Mouse (Mus musculus) liver, embryonic 12.5 days (tissue): ENCODE data around the gene Larp4. TPM values are rescaled to one million over a fixed set of nuclear protein-coding genes. Genes with fewer than 3 reads are reported as not detected.

Experiments
- ATAC-seq: fragments of 200-750 bp; cut with Nextera tagmentation; 2 replicates; pipeline ENCODE4 v1.8.0; 2017; ENCODE audit warnings: moderate number of reproducible peaks, mild to moderate bottlenecking, moderate library complexity
- H3K27ac ChIP-seq: fragments of 300-500 bp; sonication (generic); 2 replicates; pipeline ENCODE4 v1.5.1; 2016; ENCODE audit warnings: mild to moderate bottlenecking
- H3K27me3 ChIP-seq: fragments of 300-500 bp; sonication (generic); replicated peaks from 2 replicates; pipeline ENCODE4 v1.6.1; 2016; ENCODE audit warnings: mild to moderate bottlenecking, moderate library complexity
- H3K36me3 ChIP-seq: fragments of 300-500 bp; sonication (generic); 2 replicates; pipeline ENCODE4 v1.6.1; 2016; ENCODE audit warnings: mild to moderate bottlenecking, moderate library complexity
- H3K4me1 ChIP-seq: fragments of 300-500 bp; sonication (generic); 2 replicates; pipeline ENCODE4 v1.6.1; 2016
- H3K4me2 ChIP-seq: fragments of 300-500 bp; sonication (generic); 2 replicates; pipeline ENCODE4 v1.6.1; 2016; ENCODE audit warnings: mild to moderate bottlenecking, moderate library complexity
- H3K4me3 ChIP-seq: fragments of 300-500 bp; sonication (generic); 2 replicates; pipeline ENCODE4 v1.5.1; 2016; ENCODE audit warnings: mild to moderate bottlenecking, moderate library complexity
- H3K9ac ChIP-seq: fragments of 300-500 bp; sonication (generic); 2 replicates; pipeline ENCODE4 v1.6.1; 2016; ENCODE audit warnings: mild to moderate bottlenecking, moderate library complexity
- H3K9me3 ChIP-seq: fragments of 300-500 bp; sonication (generic); replicated peaks from 2 replicates; pipeline ENCODE4 v1.6.1; 2016; ENCODE audit warnings: mild to moderate bottlenecking, moderate library complexity
- WGBS: fragments of 180-500 bp; shearing (Covaris S2); methylation state at CpG from one replicate; pipeline ENCODE4 v1.1.7; 2016; ENCODE audit not compliant: insufficient replicate concordance; 5-methylcytosine and 5-hydroxymethylcytosine counted together
- polyA plus RNA-seq: library from polyadenylated mRNA; unstranded; fragments of >200 nt; fragmentation: Nextera tagmentation; extraction: Ambion mirVana; gene quantifications from 2 replicates; pipeline ENCODE4 v1.2.1, GENCODE M21; 2016

Larp4 gene
- polyA plus RNA-seq, 1 experiment from 2014 or later, result 33.1 TPM

DNA sequence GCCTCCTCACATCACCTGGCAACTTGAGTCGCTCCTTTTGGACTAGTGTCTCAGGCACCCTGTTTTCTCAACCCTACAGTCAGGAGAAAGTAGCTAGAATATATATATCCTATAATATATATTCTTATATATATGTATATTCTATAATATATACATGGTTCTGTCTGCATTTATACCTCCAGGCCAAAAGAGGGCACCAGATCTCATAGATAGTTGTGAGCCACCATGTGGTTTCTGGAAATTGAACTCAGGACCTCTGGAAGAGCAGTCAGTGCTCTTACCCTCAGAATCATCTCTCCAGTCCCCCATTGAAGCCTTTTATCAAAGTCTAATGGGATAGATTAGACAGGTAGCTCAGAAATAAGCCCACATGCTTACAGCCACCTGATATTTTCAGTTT lies 51.3 kb downstream of the Larp4 start:
- Histone ChIP-seq H3K36me3 (peaks cover 6% of the 10 kb centered on the region), H3K9ac (no peak overlapping the region), H3K27ac (no peak overlapping the region), H3K4me1 (peaks cover 7% of the 10 kb centered on the region; the same call in 1 of the 2 replicates), H3K27me3 (no peaks in the 10 kb centered on the region), H3K4me2 (no peak overlapping the region), H3K4me3 (no peak overlapping the region), H3K9me3 (no peaks in the 10 kb centered on the region)
- ATAC-seq, result no peak
- 64% methylated on average over 1 of the region's 1 CpGs for WGBS

DNA sequence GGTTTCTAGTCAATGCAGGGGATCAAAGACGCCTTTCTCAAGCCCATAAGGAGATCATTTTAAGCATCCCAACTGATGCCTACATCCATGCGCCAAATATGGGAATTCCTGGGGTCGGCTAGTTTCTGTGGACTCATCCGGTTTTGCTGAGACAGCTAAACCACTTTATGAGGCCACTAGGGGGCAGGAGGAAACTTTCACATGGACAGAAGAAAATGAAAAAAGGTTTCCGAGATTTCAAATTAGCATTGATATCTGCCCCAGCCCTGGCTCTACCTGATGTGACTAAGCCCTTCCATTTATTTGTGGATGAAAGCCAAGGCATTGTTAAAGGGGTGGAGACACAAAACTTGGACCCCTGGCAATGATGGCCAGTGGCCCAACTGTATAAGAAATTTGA lies 53.1 kb downstream of the Larp4 start:
- no peak overlapping the region for H3K4me3 ChIP-seq
- H3K27me3 ChIP-seq, result no peaks in the 10 kb centered on the region
- no peak overlapping the region for H3K27ac ChIP-seq
- 16% methylated on average over 5 of the region's 5 CpGs for WGBS
- H3K9me3 ChIP-seq, result no peaks in the 10 kb centered on the region
- no peak overlapping the region for H3K9ac ChIP-seq
- no peak for ATAC-seq
- H3K36me3 ChIP-seq, result no peaks in the 10 kb centered on the region
- H3K4me1 ChIP-seq, result peaks cover 7% of the 10 kb centered on the region; the same call in 1 of the 2 replicates
- no peak overlapping the region for H3K4me2 ChIP-seq

- Histone ChIP-seq H3K9me3 (no peaks in the 10 kb centered on the region), H3K36me3 (no peaks in the 10 kb centered on the region), H3K9ac (no peak overlapping the region), H3K4me1 (peaks cover 7% of the 10 kb centered on the region; the same call in 1 of the 2 replicates), H3K4me2 (no peak overlapping the region), H3K27ac (no peak overlapping the region), H3K27me3 (no peaks in the 10 kb centered on the region), H3K4me3 (no peak overlapping the region)
- no peak for ATAC-seq
- WGBS, result 58% methylated on average over 11 of the region's 11 CpGs
Measured at GRCm38 (mm10) chr15:100025076-100025834, 55.4 kb downstream of the Larp4 start.

DNA sequence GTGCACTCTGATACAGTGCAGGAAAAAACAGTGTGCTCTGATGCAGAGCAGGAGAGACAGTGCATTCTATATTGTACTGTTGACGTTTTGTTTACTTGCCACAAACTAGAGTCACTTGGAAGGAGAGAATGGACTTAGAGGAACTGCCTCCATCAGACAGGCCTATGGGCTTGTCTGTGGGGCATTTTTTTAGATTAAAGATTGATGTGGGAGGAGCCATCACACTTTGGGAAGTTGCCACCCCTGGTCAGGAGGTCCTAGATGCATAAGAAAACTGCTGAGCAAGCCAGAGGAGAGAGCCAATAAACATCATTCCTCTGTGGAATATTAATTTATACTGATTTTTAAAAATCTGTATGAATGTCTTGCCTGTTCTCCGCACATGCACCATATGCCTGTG lies 58.3 kb downstream of the Larp4 start:
- H3K9me3 ChIP-seq, result no peaks in the 10 kb centered on the region
- H3K4me2 ChIP-seq, result no peak overlapping the region
- no peaks in the 10 kb centered on the region for H3K27me3 ChIP-seq
- peaks cover 7% of the 10 kb centered on the region; the same call in 1 of the 2 replicates for H3K4me1 ChIP-seq
- 63% methylated on average over 2 of the region's 2 CpGs for WGBS
- no peak overlapping the region for H3K9ac ChIP-seq
- H3K4me3 ChIP-seq, result no peak overlapping the region
- H3K36me3 ChIP-seq, result no peaks in the 10 kb centered on the region
- no peak for ATAC-seq
- no peak overlapping the region for H3K27ac ChIP-seq

GRCm38 (mm10) chr15:100029497-100029896 lies 59.6 kb downstream of the Larp4 start:
- 71% methylated on average over 8 of the region's 8 CpGs for WGBS
- Histone ChIP-seq H3K27ac (no peak overlapping the region), H3K9me3 (no peaks in the 10 kb centered on the region), H3K9ac (no peak overlapping the region), H3K4me2 (no peak overlapping the region), H3K27me3 (no peaks in the 10 kb centered on the region), H3K4me1 (no peaks in the 10 kb centered on the region), H3K36me3 (no peaks in the 10 kb centered on the region), H3K4me3 (no peak overlapping the region)
- ATAC-seq, result no peak

DNA sequence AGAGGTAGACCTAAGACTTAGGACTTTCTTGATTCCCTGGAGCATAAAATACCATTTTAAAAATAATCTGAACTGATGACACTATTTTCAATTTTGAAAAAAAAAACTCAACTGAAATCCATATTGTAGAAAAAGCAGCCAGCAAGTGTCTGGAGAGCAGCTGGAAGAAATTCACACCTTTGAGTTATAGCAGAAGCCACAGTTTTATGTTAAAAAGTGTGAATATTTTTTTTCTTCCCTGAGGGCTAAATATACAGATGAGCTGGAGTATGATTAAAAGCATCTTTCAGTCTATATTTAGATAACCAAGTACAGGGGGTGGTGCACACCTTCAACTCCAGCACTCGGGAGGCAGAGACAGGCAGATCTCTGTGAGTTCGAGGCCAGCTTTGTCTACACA lies 60.0 kb downstream of the Larp4 start:
- Histone ChIP-seq H3K4me1 (no peaks in the 10 kb centered on the region), H3K9ac (no peak overlapping the region), H3K36me3 (no peaks in the 10 kb centered on the region), H3K9me3 (no peaks in the 10 kb centered on the region), H3K4me2 (no peak overlapping the region), H3K4me3 (no peak overlapping the region), H3K27me3 (no peaks in the 10 kb centered on the region), H3K27ac (no peak overlapping the region)
- 75% methylated on average over 2 of the region's 2 CpGs for WGBS
- ATAC-seq, result no peak

DNA sequence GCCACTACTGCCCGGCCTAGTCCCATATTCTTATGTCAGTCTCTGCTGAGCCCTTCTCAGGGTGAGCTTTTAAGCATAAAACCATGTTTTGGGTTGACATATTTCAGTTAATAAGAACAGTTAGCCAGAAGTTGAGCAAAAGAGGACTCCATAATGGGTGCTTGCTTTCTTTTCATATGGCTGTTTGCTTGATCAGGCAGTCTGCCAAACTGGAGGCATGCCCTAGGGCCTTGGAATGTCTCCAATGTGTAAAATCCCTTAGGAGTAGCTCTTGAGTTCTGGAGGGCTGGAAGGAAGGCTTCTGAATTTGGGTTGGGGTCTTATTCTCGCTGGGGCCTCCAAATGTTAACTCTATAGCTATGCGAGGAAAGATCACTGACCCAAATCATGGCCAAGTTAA lies 62.7 kb downstream of the Larp4 start:
- 74% methylated on average over 3 of the region's 3 CpGs for WGBS
- peaks cover 3% of the 10 kb centered on the region; the same call in 1 of the 2 replicates for H3K27me3 ChIP-seq

DNA sequence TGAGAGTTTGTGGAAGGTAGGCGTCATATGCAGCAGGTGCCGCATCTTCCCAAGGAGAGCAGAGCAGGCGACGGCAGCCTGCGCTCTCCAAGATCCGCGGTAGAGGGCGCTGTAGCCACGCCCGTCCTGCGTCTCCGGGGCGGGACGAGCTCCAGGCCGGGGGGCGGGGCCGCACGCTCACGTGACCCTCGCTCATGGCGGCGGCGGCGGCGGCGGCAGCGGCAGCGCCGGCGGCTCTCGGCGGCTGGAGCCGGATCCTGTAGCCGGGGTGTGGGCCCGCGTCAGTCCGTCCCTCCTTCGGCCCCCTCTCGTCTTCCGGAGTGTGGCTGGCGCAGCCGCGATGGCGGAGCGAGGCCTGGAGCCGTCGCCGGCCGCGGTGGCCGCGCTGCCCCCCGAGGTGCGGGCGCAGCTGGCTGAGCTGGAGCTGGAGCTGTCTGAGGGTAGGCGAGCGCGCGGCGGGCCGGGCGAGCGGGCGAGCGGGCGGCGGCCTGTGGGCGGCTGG lies 68.7 kb downstream of the Larp4 start, which contains the start of gene Dip2b:
TSS of gene Dip2b (plus strand) at position 195 of the 502 bp plus-strand sequence.
- Histone ChIP-seq H3K9me3 (no peaks in the 10 kb centered on the region), H3K27me3 (peaks cover 29% of the 10 kb centered on the region), H3K9ac (peak within 1 kb of the TSS; percentile 93), H3K27ac (peak within 1 kb of the TSS; percentile 83), H3K36me3 (no peaks in the 10 kb centered on the region), H3K4me2 (peak within 1 kb of the TSS; percentile 94), H3K4me1 (peaks cover 38% of the 10 kb centered on the region), H3K4me3 (peak within 1 kb of the TSS; percentile 84)
- under 1% methylated on average over 45 of the region's 68 CpGs for WGBS
- ATAC-seq, result peak; percentile 90

More for the DNA sequence above, 62.7 kb downstream of the Larp4 start:
- H3K9me3 ChIP-seq, result no peaks in the 10 kb centered on the region
- no peaks in the 10 kb centered on the region for H3K4me1 ChIP-seq
- no peaks in the 10 kb centered on the region for H3K36me3 ChIP-seq
- no peak overlapping the region for H3K9ac ChIP-seq
- H3K4me2 ChIP-seq, result no peak overlapping the region
- H3K27ac ChIP-seq, result no peak overlapping the region
- no peak for ATAC-seq
- H3K4me3 ChIP-seq, result no peak overlapping the region

DNA sequence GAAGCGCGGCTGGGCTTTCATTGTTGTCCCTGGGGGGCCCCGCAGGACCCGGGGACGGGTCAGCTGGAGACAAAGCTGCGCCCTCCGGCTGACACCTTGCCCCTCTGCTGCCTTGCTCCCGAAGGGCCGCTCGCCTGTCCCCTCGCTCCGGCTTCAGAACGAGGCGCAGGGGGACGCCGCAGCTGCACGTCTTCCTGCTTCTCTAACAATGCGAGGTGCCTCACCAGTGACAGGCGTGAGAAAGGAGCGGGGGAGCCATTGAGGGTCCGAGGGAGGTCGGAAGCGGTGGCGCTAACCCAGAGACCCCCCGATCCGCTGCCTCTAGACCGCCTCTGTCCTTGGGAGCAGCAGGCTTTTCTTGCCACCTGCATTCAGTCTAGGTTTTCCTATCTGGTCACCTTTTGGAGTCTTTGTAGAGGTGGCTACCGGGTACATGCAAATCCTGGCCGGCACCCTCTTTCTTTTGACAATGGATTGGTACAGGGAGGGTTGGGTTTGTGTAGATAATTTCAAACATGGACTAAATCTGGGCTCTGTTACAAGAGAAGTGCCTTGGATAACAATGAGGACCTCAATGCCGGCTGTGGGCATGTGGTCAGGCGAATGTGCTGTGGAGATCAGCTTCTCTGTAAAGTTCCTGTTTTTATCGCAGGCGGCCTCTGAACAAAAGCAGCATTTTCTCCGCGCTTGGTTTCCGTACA lies 69.3 kb downstream of the Larp4 start:
- Histone ChIP-seq H3K4me3 (peak overlapping the region; percentile 84), H3K9me3 (no peaks in the 10 kb centered on the region), H3K27ac (peak overlapping the region; percentile 83), H3K4me1 (peaks cover 38% of the 10 kb centered on the region), H3K27me3 (peaks cover 29% of the 10 kb centered on the region), H3K9ac (peak overlapping the region; percentile 93), H3K36me3 (no peaks in the 10 kb centered on the region), H3K4me2 (peak overlapping the region; percentile 94)
- no peak for ATAC-seq
- under 1% methylated on average over 36 of the region's 36 CpGs for WGBS

GRCm38 (mm10) chr15:100040541-100041266 lies 70.8 kb downstream of the Larp4 start:
- no peak for ATAC-seq
- no peak overlapping the region for H3K4me3 ChIP-seq
- 28% methylated on average over 14 of the region's 14 CpGs for WGBS

GRCm38 (mm10) chr15:100041267-100042047 lies 71.6 kb downstream of the Larp4 start:
- Histone ChIP-seq H3K9me3 (no peaks in the 10 kb centered on the region), H3K9ac (no peak overlapping the region), H3K4me1 (peaks cover 49% of the 10 kb centered on the region), H3K27me3 (peaks cover 29% of the 10 kb centered on the region), H3K27ac (0 out of 2 replicates have a peak overlapping the region, but pooled peaks have one; percentile 23), H3K4me2 (peak overlapping the region; percentile 36), H3K4me3 (no peak overlapping the region), H3K36me3 (no peaks in the 10 kb centered on the region)
- no peak for ATAC-seq
- 33% methylated on average over 10 of the region's 10 CpGs for WGBS

More at GRCm38 (mm10) chr15:100040541-100041266, 70.8 kb downstream of the Larp4 start:
- Histone ChIP-seq H3K9ac (no peak overlapping the region), H3K9me3 (no peaks in the 10 kb centered on the region), H3K4me2 (peak overlapping the region; percentile 94), H3K27ac (0 out of 2 replicates have a peak overlapping the region, but pooled peaks have one; percentile 23), H3K4me1 (peaks cover 44% of the 10 kb centered on the region), H3K27me3 (peaks cover 29% of the 10 kb centered on the region), H3K36me3 (no peaks in the 10 kb centered on the region)
